Mouse (Mus musculus) thymus, adult 2 months (tissue): ENCODE measurements around the gene Mre11a. TPM values are rescaled to one million over a fixed set of nuclear protein-coding genes. Genes with fewer than 3 reads are reported as not detected.

Experiments used
- DNase-seq: peaks from one replicate; pipeline ENCODE4 v3.0.0; 2021
- H3K27ac ChIP-seq: fragments of 200-500 bp; 2 replicates; pipeline ENCODE4 v1.5.1; 2012; ENCODE audit warnings: low read length, control low read depth; ENCODE audit not compliant: control insufficient read depth, insufficient read depth
- H3K27me3 ChIP-seq: fragments of 200-500 bp; 2 replicates; pipeline ENCODE4 v1.6.1; 2012; ENCODE audit warnings: mild to moderate bottlenecking, low read length, moderate library complexity, mixed read lengths; ENCODE audit not compliant: control insufficient read depth, insufficient read depth
- H3K36me3 ChIP-seq: fragments of 200-500 bp; 2 replicates; pipeline ENCODE4 v1.6.1; 2012; ENCODE audit warnings: mild to moderate bottlenecking, low read length, moderate library complexity; ENCODE audit not compliant: control insufficient read depth, insufficient read depth
- H3K4me1 ChIP-seq: fragments of 200-500 bp; replicated peaks from 2 replicates; pipeline ENCODE4 v1.6.1; 2012; ENCODE audit warnings: low read length; ENCODE audit not compliant: control insufficient read depth, insufficient read depth
- H3K4me3 ChIP-seq: fragments of 200-500 bp; 2 replicates; pipeline ENCODE4 v1.5.1; 2012; ENCODE audit warnings: mild to moderate bottlenecking, low read length, control low read depth, moderate library complexity; ENCODE audit not compliant: control insufficient read depth, insufficient read depth
- CTCF ChIP-seq: fragments of 200-500 bp; IDR thresholded peaks from 2 replicates; pipeline ENCODE4 v1.5.1; 2012; ENCODE audit warnings: mild to moderate bottlenecking, control low read depth, low read length, moderate library complexity, borderline replicate concordance; ENCODE audit not compliant: control insufficient read depth, poor library complexity, insufficient read depth; ENCODE audit errors: extremely low read depth
- POLR2A ChIP-seq: fragments of 200-500 bp; IDR thresholded peaks from 2 replicates; pipeline ENCODE4 v1.6.1; 2012; ENCODE audit warnings: mild to moderate bottlenecking, low read length, control low read depth, moderate library complexity; ENCODE audit not compliant: control insufficient read depth, poor library complexity, insufficient read depth; ENCODE audit errors: extremely low read depth
- WGBS: fragments of 180-500 bp; shearing (Covaris S2); methylation state at CpG from one replicate; pipeline ENCODE4 v1.1.7; 2018; 5-methylcytosine and 5-hydroxymethylcytosine counted together
- polyA plus RNA-seq: library from polyadenylated mRNA; depleted of rRNA; stranded (reverse); fragments of >200 nt; gene quantifications from 2 replicates; pipeline ENCODE4 v1.2.3, GENCODE M21; 2012

Mre11a gene
- polyA plus RNA-seq, 1 experiment = 9.6 TPM

- Histone ChIP-seq H3K4me1 (no peaks in the 10 kb centered on the region; the same call in 1 of the 2 replicates), H3K36me3 (no peaks in the 10 kb centered on the region), H3K27ac (no peak overlapping the region), H3K27me3 (no peaks in the 10 kb centered on the region), H3K4me3 (no peak overlapping the region)
- TF ChIP-seq POLR2A (no peak), CTCF (no peak)
- DNase-seq = no peak
- 95% methylated on average over 2 of the region's 2 CpGs for WGBS
Measured at GRCm38 (mm10) chr9:14772074-14772473, 12.4 kb upstream of the Mre11a start.

- TF ChIP-seq POLR2A (no peak), CTCF (no peak)
- no peaks in the 10 kb centered on the region for H3K27me3 ChIP-seq
- H3K27ac ChIP-seq = no peak overlapping the region
- no peak overlapping the region for H3K4me3 ChIP-seq
- no peaks in the 10 kb centered on the region; the same call in 1 of the 2 replicates for H3K4me1 ChIP-seq
- no peak for DNase-seq
- H3K36me3 ChIP-seq = no peaks in the 10 kb centered on the region
- WGBS = 49% methylated on average over 2 of the region's 2 CpGs
Measured at GRCm38 (mm10) chr9:14773813-14774212, 10.6 kb upstream of the Mre11a start.

GRCm38 (mm10) chr9:14778341-14778740, 6.1 kb upstream of the Mre11a start:
- TF ChIP-seq POLR2A (no peak), CTCF (no peak)
- no peak for DNase-seq
- H3K36me3 ChIP-seq = peaks cover 11% of the 10 kb centered on the region
- no peaks in the 10 kb centered on the region for H3K4me1 ChIP-seq
- H3K27me3 ChIP-seq = no peaks in the 10 kb centered on the region
- no peak overlapping the region for H3K27ac ChIP-seq
- no peak overlapping the region for H3K4me3 ChIP-seq
- WGBS = 96% methylated on average over 13 of the region's 13 CpGs

GRCm38 (mm10) chr9:14787356-14787755, 2.9 kb downstream of the Mre11a start:
- 93% methylated on average over 6 of the region's 6 CpGs for WGBS
- H3K27ac ChIP-seq = no peak overlapping the region
- H3K4me3 ChIP-seq = no peak overlapping the region
- H3K36me3 ChIP-seq = peaks cover 40% of the 10 kb centered on the region
- H3K4me1 ChIP-seq = no peaks in the 10 kb centered on the region
- no peaks in the 10 kb centered on the region for H3K27me3 ChIP-seq
- no peak for DNase-seq
- TF ChIP-seq POLR2A (no peak), CTCF (no peak)

- WGBS = 93% methylated on average over 2 of the region's 2 CpGs
- no peaks in the 10 kb centered on the region for H3K27me3 ChIP-seq
- H3K36me3 ChIP-seq = peaks cover 62% of the 10 kb centered on the region
- DNase-seq = no peak
- H3K4me1 ChIP-seq = no peaks in the 10 kb centered on the region
- TF ChIP-seq CTCF (no peak), POLR2A (no peak)
- no peak overlapping the region for H3K4me3 ChIP-seq
- no peak overlapping the region for H3K27ac ChIP-seq
Measured at GRCm38 (mm10) chr9:14805714-14806113, 21.3 kb downstream of the Mre11a start.

- H3K4me1 ChIP-seq = no peaks in the 10 kb centered on the region
- TF ChIP-seq CTCF (no peak), POLR2A (no peak)
- no peak for DNase-seq
- peaks cover 64% of the 10 kb centered on the region for H3K36me3 ChIP-seq
- 100% methylated on average over 1 of the region's 1 CpGs for WGBS
- no peaks in the 10 kb centered on the region for H3K27me3 ChIP-seq
- no peak overlapping the region for H3K4me3 ChIP-seq
- no peak overlapping the region for H3K27ac ChIP-seq
Measured at GRCm38 (mm10) chr9:14806786-14807185, 22.3 kb downstream of the Mre11a start.

GRCm38 (mm10) chr9:14810111-14810510, 25.7 kb downstream of the Mre11a start:
- Histone ChIP-seq H3K27ac (no peak overlapping the region), H3K4me3 (no peak overlapping the region), H3K4me1 (no peaks in the 10 kb centered on the region), H3K36me3 (peaks cover 56% of the 10 kb centered on the region), H3K27me3 (no peaks in the 10 kb centered on the region)
- DNase-seq = no peak
- TF ChIP-seq POLR2A = no peak
- TF ChIP-seq CTCF = no peak
- 96% methylated on average over 5 of the region's 5 CpGs for WGBS
